Mouse (Mus musculus) forebrain, embryonic 16.5 days (tissue): ENCODE data around the gene Adgrd1. TPM values are rescaled to one million over a fixed set of nuclear protein-coding genes. Genes with fewer than 3 reads are reported as not detected.
"Not testable (repeated sequence)": the region's sequence is repeated elsewhere in the genome, so short reads cannot be mapped to it uniquely, and the experiment has no call there.

Source experiments
- ATAC-seq: fragments of 200-750 bp; cut with Nextera tagmentation; 2 replicates; pipeline ENCODE4 v1.8.0; 2017; ENCODE audit warnings: mild to moderate bottlenecking, moderate library complexity
- H3K27ac ChIP-seq: fragments of 300-500 bp; sonication (generic); 2 replicates; pipeline ENCODE4 v1.5.1; 2014; ENCODE audit warnings: low read length, control low read depth
- H3K27me3 ChIP-seq: fragments of 300-500 bp; sonication (generic); replicated peaks from 2 replicates; pipeline ENCODE4 v1.6.1; 2014; ENCODE audit warnings: low read length; ENCODE audit not compliant: control insufficient read depth, insufficient read depth
- H3K36me3 ChIP-seq: fragments of 300-500 bp; sonication (generic); 2 replicates; pipeline ENCODE4 v1.6.1; 2014; ENCODE audit not compliant: control insufficient read depth, insufficient read depth
- H3K4me1 ChIP-seq: fragments of 300-500 bp; sonication (generic); replicated peaks from 2 replicates; pipeline ENCODE4 v1.6.1; 2014; ENCODE audit warnings: low read length; ENCODE audit not compliant: control insufficient read depth, insufficient read depth
- H3K4me2 ChIP-seq: fragments of 300-500 bp; sonication (generic); 2 replicates; pipeline ENCODE4 v1.6.1; 2014; ENCODE audit warnings: mild to moderate bottlenecking, low read length, control low read depth
- H3K4me3 ChIP-seq: fragments of 300-500 bp; sonication (generic); replicated peaks from 2 replicates; pipeline ENCODE4 v1.5.1; 2014; ENCODE audit warnings: mild to moderate bottlenecking, low read length, control low read depth
- H3K9ac ChIP-seq: fragments of 300-500 bp; sonication (generic); replicated peaks from 2 replicates; pipeline ENCODE4 v1.6.1; 2014; ENCODE audit warnings: low read depth, low read length, control low read depth
- H3K9me3 ChIP-seq: fragments of 300-500 bp; sonication (generic); 2 replicates; pipeline ENCODE4 v1.6.1; 2016; ENCODE audit warnings: low read length; ENCODE audit not compliant: control insufficient read depth
- WGBS: fragments of 180-500 bp; shearing (Covaris S2); extraction: QIAGEN DNeasy Blood & Tissue Kit; methylation state at CpG from one replicate; pipeline ENCODE4 v1.1.7; 2014; 5-methylcytosine and 5-hydroxymethylcytosine counted together
- polyA plus RNA-seq: library from polyadenylated mRNA; unstranded; fragments of >200 nt; fragmentation: Nextera tagmentation; extraction: Ambion mirVana; gene quantifications from 2 replicates; pipeline ENCODE4 v1.2.1, GENCODE M21; 2015

Gene Adgrd1
- polyA plus RNA-seq, 1 experiment from 2014 or later, result 0.22 TPM

DNA sequence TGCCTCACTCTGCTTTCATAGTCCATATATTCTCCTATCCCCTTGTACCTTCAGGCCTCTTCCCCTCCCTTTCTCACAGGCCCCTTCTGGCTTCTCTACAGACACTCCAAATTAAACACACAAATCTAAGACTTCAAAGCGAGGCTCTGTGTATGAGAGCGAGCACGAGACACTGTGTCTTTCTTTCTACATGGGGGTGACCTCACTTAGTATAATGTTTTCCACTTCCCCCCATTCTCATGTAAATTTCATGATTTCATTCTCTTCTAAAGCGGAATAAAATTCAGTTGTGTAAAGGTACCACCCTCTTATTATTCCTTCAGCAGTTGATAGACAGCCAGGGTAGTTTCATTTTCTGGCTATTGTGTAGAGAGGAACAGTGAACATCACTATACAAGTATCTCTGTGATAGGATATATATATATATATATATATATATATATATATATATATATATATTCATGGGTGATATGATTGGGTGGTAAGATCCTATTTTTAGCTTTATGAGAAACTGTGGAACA is 21.1 kb downstream of the Adgrd1 start:
- Histone ChIP-seq H3K36me3 (no peaks in the 10 kb centered on the region), H3K4me3 (no peak overlapping the region), H3K27me3 (no peaks in the 10 kb centered on the region), H3K9me3 (no peaks in the 10 kb centered on the region), H3K9ac (no peak overlapping the region), H3K4me1 (peaks cover 12% of the 10 kb centered on the region; the same call in 1 of the 2 replicates), H3K4me2 (no peak overlapping the region), H3K27ac (peak overlapping the region; percentile 27)
- peak; percentile 81 for ATAC-seq
- 25% methylated on average over 4 of the region's 4 CpGs for WGBS

GRCm38 (mm10) chr5:129118523-129118922 is 22.0 kb downstream of the Adgrd1 start:
- no peaks in the 10 kb centered on the region for H3K36me3 ChIP-seq
- no peaks in the 10 kb centered on the region for H3K27me3 ChIP-seq
- H3K4me3 ChIP-seq, result no peak overlapping the region
- H3K9ac ChIP-seq, result no peak overlapping the region
- H3K4me1 ChIP-seq, result peaks cover 10% of the 10 kb centered on the region; the same call in 1 of the 2 replicates
- H3K27ac ChIP-seq, result peak overlapping the region; percentile 58
- 63% methylated on average over 7 of the region's 7 CpGs for WGBS
- ATAC-seq, result no peak
- no peak overlapping the region for H3K4me2 ChIP-seq
- no peaks in the 10 kb centered on the region for H3K9me3 ChIP-seq

- Histone ChIP-seq H3K36me3 (no peaks in the 10 kb centered on the region), H3K9ac (no peak overlapping the region), H3K4me2 (no peak overlapping the region), H3K9me3 (no peaks in the 10 kb centered on the region), H3K4me3 (no peak overlapping the region), H3K4me1 (peaks cover 7% of the 10 kb centered on the region; the same call in 1 of the 2 replicates), H3K27me3 (no peaks in the 10 kb centered on the region), H3K27ac (no peak overlapping the region; the same call in 1 of the 2 replicates)
- 66% methylated on average over 4 of the region's 4 CpGs for WGBS
- ATAC-seq, result no peak
These were observed 22.6 kb downstream of the Adgrd1 start for GRCm38 (mm10) chr5:129119146-129119545.

- Histone ChIP-seq H3K27me3 (no peaks in the 10 kb centered on the region), H3K9ac (no peak overlapping the region), H3K27ac (no peak overlapping the region), H3K4me1 (peaks cover 5% of the 10 kb centered on the region; the same call in 1 of the 2 replicates), H3K4me3 (no peak overlapping the region), H3K9me3 (no peaks in the 10 kb centered on the region), H3K4me2 (no peak overlapping the region), H3K36me3 (no peaks in the 10 kb centered on the region)
- WGBS, result 91% methylated on average over 15 of the region's 15 CpGs
- ATAC-seq, result no peak
These were observed 25.2 kb downstream of the Adgrd1 start for GRCm38 (mm10) chr5:129121654-129122285.

- ATAC-seq, result no peak
- Histone ChIP-seq H3K27me3 (no peaks in the 10 kb centered on the region), H3K4me1 (peaks cover 5% of the 10 kb centered on the region; the same call in 1 of the 2 replicates), H3K4me3 (no peak overlapping the region), H3K36me3 (no peaks in the 10 kb centered on the region), H3K9me3 (no peaks in the 10 kb centered on the region), H3K27ac (no peak overlapping the region), H3K9ac (no peak overlapping the region), H3K4me2 (no peak overlapping the region)
- WGBS, result 86% methylated on average over 7 of the region's 7 CpGs
These were observed 25.9 kb downstream of the Adgrd1 start for GRCm38 (mm10) chr5:129122491-129122890.

- ATAC-seq, result no peak
- Histone ChIP-seq H3K4me3 (no peak overlapping the region), H3K36me3 (no peaks in the 10 kb centered on the region), H3K9ac (no peak overlapping the region), H3K4me2 (no peak overlapping the region), H3K9me3 (no peaks in the 10 kb centered on the region), H3K4me1 (peaks cover 2% of the 10 kb centered on the region; the same call in 1 of the 2 replicates), H3K27me3 (no peaks in the 10 kb centered on the region), H3K27ac (no peak overlapping the region)
- WGBS, result 39% methylated on average over 11 of the region's 11 CpGs
These were observed 27.7 kb downstream of the Adgrd1 start for GRCm38 (mm10) chr5:129124070-129124828.

DNA sequence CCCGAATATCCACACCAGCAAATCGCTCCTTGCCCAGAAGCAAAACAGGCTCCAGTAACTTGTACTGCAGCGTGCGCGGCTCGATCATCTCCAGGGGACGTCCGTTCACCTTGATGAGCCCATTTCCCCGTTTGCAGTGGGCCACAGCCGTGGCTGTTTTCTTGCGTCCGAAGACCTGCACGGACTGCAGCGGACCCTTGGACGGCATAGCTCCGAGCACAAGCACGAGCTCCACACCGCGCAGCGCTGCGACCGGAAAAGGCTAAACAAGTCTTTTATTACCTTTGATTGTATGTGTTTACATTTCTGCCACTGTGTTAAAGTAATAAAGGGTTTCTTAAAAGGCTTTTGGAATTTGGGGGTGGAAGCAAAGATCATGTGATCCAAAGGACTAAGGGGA is 31.8 kb downstream of the Adgrd1 start:
- not testable (repeated sequence) for H3K36me3 ChIP-seq, H3K27me3 ChIP-seq, H3K9me3 ChIP-seq, H3K4me3 ChIP-seq, ATAC-seq, H3K4me2 ChIP-seq, H3K4me1 ChIP-seq, H3K9ac ChIP-seq, H3K27ac ChIP-seq
- 97% methylated on average over 22 of the region's 22 CpGs for WGBS

DNA sequence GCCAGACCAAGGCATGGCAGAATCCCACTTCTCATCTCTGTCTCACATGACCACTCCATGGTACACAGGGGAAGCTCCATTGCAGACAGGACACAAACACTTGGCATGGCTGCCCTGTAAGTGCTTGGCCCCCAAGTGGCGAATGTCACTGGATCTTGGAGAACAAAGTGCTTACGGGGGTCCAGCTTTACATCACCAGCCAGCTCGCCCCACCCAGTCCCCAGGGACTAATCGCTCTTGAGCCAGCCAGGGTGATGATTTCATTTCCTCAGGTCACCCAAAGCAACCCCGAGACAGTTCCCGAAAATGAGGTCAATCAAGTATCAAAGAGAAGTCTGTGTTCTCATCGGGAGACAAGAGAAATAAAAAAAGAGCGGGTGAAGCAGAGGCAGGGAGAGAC is 33.8 kb downstream of the Adgrd1 start:
- Histone ChIP-seq H3K27me3 (no peaks in the 10 kb centered on the region), H3K9me3 (no peaks in the 10 kb centered on the region), H3K27ac (no peak overlapping the region), H3K36me3 (no peaks in the 10 kb centered on the region), H3K4me2 (no peak overlapping the region), H3K4me1 (no peaks in the 10 kb centered on the region), H3K4me3 (no peak overlapping the region), H3K9ac (no peak overlapping the region)
- WGBS, result 90% methylated on average over 8 of the region's 8 CpGs
- ATAC-seq, result no peak

GRCm38 (mm10) chr5:129137405-129137804 is 40.9 kb downstream of the Adgrd1 start:
- H3K4me2 ChIP-seq, result no peak overlapping the region
- no peak overlapping the region for H3K9ac ChIP-seq
- no peaks in the 10 kb centered on the region for H3K27me3 ChIP-seq
- ATAC-seq, result no peak
- H3K27ac ChIP-seq, result no peak overlapping the region
- WGBS, result 79% methylated on average over 5 of the region's 5 CpGs
- no peaks in the 10 kb centered on the region for H3K9me3 ChIP-seq
- no peaks in the 10 kb centered on the region for H3K36me3 ChIP-seq
- H3K4me1 ChIP-seq, result peaks cover 10% of the 10 kb centered on the region
- no peak overlapping the region for H3K4me3 ChIP-seq
